Mouse (Mus musculus) c-Kit-positive CD71-negative TER-119-negative erythroid progenitor cells, embryonic 14.5 days (primary cell): ENCODE results near the gene Mrpl11.
"Not testable (repeated sequence)": the region's sequence is repeated elsewhere in the genome, so short reads cannot be mapped to it uniquely, and the experiment has no call there.

Experiments used
- DNase-seq: peaks from one replicate; pipeline ENCODE4 v3.0.0-alpha.2; 2013; ENCODE audit warnings: low read depth

The Mrpl11 gene

DNA sequence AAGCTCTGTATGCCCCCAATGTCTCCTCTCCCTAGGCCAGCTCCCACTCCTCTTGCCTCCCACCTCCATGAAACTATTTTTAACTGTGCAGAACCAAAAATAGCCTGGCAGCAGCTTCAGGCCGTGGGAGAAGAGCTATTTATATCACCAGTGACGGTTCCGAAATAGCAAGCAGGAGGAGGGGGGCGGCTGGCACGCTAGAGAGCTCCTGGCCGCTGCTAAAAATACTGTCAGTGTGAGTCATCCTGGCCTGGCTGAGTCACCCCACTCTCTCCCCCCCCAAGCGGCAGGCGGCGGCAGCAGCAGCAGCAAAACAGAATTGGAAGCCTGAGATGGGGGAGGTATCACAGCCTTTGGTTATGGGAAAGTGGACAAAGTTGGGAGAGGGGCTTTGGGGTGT is 31.0 kb downstream of the Mrpl11 start:
- DNase-seq = peak; percentile 44

DNA sequence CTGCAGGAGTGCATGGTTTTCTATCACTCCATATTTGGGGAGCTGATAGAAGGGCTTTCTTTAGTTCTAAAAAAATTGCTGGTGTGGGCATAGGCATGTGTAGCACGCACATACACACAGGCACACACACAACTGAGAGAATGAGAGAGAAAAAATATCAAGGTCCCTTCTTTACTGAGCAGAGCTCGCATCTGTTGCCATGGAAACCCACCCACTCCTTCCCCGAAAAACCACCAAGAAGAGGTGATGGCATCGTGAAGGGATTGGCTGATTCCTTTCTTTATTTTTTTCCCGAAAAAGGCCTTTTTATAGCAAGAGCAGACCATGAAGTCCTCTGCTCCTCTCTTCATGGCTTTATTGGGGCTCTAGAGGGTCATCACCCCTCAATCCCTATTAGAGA is 32.1 kb downstream of the Mrpl11 start:
- DNase-seq = no peak

DNA sequence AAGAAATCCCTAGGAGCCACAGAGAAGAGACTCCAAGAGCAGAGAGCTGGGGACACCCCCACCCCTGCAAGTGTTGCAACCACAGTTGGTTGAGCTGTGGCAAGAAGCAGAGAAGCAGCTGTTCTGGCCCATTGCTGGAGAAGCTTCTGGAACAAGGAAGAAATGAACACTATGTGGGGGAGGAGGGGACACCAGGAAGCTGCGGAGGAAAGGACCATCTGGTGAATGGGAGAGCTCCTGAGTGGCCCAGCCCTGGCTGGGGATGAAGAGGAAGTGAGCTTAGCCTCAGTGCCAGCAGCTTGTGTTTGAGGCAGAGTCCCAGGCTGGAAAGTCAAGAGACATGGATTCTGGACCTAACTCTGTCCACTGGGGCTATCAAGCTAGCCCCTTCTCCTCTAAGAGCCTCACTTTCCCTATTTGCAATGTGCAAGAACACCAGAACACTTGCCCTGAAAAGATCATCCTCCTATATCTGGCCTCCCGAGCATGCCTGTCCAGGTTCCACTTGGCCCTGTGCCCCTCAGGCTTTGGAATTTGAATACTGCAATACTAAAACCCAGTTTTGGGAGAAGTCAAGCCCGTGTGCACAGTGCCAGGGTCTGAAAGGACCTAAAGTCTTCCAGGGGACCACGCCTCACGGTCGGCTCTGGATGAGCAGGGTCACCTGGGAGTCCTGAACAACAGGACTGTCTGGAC is 37.6 kb downstream of the Mrpl11 start:
- DNase-seq = no peak

DNA sequence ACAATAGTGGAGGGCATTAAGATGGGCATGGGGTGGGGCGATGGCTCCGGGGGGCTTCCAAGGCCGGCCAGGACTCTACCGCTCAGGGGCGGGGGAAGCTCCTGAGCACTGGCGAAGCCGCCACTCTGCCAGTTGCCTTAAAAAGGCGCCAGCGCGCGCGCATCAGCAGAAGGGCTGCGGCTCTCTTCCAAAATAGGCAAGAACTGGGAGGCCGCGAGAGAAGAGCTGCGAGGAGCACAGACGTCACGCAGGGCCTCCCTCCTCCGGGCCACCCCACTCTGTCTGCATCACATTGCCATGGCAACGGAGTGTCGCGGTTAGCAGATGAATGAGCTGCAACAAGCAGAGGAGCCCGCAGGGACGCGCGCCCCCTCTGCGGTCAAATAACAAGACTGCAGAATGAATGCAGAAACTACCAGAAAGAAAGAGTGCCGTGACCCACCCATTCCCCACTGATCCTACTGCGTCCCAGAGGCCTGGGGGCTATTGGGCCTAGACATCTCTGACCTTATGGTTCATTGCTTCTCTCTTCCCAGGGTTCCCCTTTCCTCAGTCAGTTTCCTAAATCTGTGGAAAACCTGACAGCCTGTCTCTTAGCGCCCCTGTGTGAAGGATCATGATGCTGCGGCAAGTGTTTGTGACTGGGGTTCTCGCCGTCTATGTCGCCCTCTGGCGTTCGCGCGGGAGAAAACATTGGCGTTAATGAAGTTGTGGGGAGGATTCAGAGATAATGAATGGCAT is 39.9 kb downstream of the Mrpl11 start:
- DNase-seq = peak; percentile 79

DNA sequence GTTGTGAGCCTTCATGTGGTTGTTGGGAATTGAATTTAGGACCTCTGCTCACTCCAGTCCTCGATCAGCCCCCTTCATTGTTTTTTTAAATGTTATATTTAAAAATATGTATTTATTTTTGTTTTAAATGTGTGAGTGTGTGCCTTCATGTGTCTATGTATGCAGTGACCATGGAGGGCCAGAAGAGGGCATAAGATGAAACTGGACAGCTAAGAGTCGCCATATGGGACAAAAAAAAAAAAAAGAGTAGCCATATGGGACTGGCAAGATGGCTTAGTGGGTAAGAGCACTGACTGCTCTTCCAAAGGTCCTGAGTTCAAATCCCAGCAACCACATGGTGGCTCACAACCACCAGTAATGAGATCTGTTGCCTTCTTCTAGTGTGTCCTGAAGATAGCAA is 41.7 kb downstream of the Mrpl11 start:
- not testable (repeated sequence) for DNase-seq

DNA sequence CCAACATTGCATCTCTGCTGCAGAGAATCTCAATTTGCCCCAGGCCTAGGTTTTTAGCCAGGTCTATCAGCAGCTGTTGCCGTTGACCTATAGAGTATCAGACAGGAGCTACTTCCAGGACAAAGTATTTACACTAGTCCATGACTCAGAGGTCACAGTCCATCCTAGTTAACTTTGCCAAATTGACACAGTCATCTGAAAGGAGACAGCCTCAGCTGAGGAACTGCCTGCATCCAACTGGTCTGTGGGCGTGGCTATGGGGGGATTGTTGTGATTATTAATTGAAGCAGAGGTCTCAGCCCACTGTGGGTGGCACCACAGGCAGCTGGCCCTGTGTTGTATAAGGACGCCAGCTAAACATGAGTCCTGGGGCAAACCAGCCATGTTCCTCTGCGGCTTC is 43.0 kb downstream of the Mrpl11 start:
- DNase-seq = no peak

DNA sequence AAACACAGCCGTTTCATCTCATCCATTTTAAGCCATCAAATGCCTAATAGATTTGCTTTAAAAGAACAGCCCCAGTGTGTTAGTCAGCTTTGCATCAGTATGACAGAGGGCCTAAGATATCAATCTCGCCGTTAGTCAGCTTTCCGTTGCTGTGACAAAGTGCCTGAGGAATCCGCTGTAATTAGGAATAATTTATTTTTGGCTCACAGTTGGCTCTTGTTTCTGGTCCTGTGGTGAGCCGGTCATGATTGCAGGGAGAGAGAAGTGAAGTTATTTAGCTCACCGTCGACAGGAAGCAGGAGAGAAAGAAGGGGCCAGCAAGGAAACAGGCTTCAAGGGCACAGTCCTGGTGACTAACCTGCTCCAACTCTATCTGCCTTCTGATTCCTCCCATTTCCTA is 51.2 kb downstream of the Mrpl11 start:
- DNase-seq = no peak

DNA sequence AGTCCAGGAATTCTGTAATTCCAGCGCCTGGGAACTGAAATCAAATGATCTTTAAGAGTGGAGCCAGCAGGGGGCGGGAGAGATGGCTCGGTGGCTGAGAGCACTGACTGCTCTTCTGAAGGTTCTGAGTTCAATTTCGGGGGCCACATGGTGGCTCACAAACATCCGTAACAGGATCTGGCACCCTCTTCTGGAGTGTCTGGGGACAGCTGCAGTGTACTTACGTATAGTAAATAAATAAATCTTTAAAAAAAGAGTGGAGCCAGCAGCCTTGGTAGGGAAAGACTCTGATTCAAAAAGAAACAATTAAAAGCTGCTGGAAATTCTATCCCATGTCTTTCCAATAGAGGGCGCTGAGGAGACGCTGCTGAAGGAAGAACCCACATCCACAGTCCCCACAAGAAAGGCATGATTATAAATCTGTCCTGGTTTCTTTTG is 53.0 kb downstream of the Mrpl11 start:
- DNase-seq = no peak

DNA sequence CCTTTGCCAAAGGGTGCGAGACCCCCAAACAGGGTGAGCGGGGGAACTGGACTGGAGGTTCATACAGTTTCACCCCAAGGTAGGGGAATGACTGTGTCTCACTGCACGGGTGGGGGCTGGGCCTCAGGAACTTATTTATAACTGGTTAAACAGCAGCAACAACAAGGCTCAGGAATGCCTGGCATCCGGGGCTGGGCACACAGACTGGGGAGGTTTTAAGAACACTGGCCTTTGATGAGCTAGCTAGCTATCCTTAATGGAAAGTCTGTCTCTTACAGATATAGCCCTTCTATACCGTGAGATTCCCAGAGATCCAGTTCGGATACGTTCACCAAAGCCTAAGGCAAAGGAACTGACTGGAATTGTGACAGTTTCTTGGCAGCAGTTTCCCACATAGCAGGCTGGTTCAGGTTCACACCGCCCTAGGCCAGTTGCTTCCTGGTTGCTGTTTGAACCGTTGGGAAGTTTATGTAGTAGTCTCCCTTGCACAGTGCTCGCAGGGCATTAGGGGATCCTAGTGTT is 54.3 kb downstream of the Mrpl11 start:
- no peak for DNase-seq
